Mouse (Mus musculus) lung, adult 2 months (tissue): ENCODE results near the gene Casp2.

Experiments used
- CTCF ChIP-seq: fragments of 200-500 bp; IDR thresholded peaks from 2 replicates; pipeline ENCODE4 v1.5.1; 2011; ENCODE audit warnings: mild to moderate bottlenecking, low read length, control low read depth; ENCODE audit not compliant: insufficient read depth
- POLR2A ChIP-seq: fragments of 200-500 bp; IDR thresholded peaks from 2 replicates; pipeline ENCODE4 v1.6.1; 2011; ENCODE audit warnings: low read depth, mild to moderate bottlenecking, control low read depth, low read length, borderline replicate concordance; ENCODE audit errors: extremely low read depth

DNA sequence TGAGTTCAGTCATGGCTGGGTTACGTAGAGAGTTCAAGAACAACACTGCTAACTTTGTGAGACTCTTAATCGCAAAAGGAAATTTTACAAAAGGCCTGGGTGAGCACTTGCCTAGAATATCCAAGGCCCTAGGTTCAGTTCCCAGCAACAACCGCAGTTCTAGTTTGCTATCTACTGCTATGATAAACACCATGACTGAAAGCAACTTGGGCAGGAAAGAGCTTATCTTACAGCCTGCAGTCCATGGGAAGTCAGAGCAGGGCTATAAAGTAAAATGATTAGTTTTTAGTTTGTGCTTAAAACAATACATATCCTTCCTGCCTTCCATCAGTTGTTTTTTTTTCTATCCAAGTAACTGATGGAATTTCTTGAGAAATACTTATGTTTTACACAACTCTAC, 61.7 kb downstream of the Casp2 start:
- TF ChIP-seq CTCF (no peak), POLR2A (no peak)
